Mouse (Mus musculus) kidney, adult 2 months (tissue): ENCODE data around the gene Mbtps1. TPM values are rescaled to one million over a fixed set of nuclear protein-coding genes. Genes with fewer than 3 reads are reported as not detected.

ENCODE experiments used
- DNase-seq: peaks from one replicate; pipeline ENCODE4 v3.0.0; 2021
- H3K27ac ChIP-seq: fragments of 200-500 bp; 2 replicates; pipeline ENCODE4 v1.5.1; 2012; ENCODE audit warnings: low read depth, low read length, control low read depth, inconsistent platforms; ENCODE audit not compliant: insufficient read depth
- H3K27me3 ChIP-seq: fragments of 200-500 bp; replicated peaks from 2 replicates; pipeline ENCODE4 v1.6.1; 2012; ENCODE audit warnings: mild to moderate bottlenecking, moderate library complexity, low read length, inconsistent platforms; ENCODE audit not compliant: control insufficient read depth, insufficient read depth
- H3K36me3 ChIP-seq: fragments of 200-500 bp; 2 replicates; pipeline ENCODE4 v1.6.1; 2012; ENCODE audit warnings: mild to moderate bottlenecking, moderate library complexity, low read length, inconsistent platforms; ENCODE audit not compliant: control insufficient read depth, insufficient read depth
- H3K4me1 ChIP-seq: fragments of 200-500 bp; 2 replicates; pipeline ENCODE4 v1.6.1; 2011; ENCODE audit warnings: low read length; ENCODE audit not compliant: control insufficient read depth, insufficient read depth
- H3K4me3 ChIP-seq: fragments of 200-500 bp; 2 replicates; pipeline ENCODE4 v1.5.1; 2011; ENCODE audit warnings: mild to moderate bottlenecking, low read depth, low read length, control low read depth; ENCODE audit not compliant: insufficient read depth
- CTCF ChIP-seq: fragments of 200-500 bp; conservative IDR thresholded peaks from 2 replicates; pipeline ENCODE4 v1.5.1; 2011; ENCODE audit warnings: low read depth, mild to moderate bottlenecking, control low read depth, low read length, moderate library complexity, mixed read lengths; ENCODE audit not compliant: insufficient read depth, insufficient read length
- POLR2A ChIP-seq: fragments of 200-500 bp; IDR thresholded peaks from one replicate; pipeline ENCODE4 v1.6.1; 2011; ENCODE audit warnings: low read depth, low read length, control low read depth
- WGBS: fragments of 180-500 bp; shearing (Covaris S2); methylation state at CpG from one replicate; pipeline ENCODE4 v1.1.7; 2018; 5-methylcytosine and 5-hydroxymethylcytosine counted together
- polyA plus RNA-seq: library from polyadenylated mRNA; depleted of rRNA; stranded (reverse); fragments of >200 nt; gene quantifications from 2 replicates; pipeline ENCODE4 v1.2.3, GENCODE M21; 2012

The Mbtps1 gene
- polyA plus RNA-seq, 1 experiment, result 58.0 TPM

DNA sequence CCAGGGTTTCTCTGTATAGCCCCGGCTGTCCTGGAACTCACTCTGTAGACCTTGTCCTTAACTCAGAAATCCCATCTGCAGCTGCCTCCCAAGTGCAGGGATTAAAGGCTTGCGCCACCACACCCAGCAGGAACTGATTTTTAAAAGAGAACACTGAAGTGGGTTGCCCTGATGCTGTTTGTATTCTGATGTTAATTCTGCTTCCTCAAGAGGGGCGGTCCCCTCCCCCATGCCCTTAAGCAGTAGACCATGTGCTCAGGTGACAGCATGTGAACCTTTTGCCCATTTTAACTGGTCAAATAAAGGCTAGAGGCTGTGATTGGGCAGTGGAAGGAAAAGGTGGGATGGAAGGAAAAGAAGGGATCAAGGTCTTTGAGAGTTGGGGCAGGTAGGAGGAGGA, 42.8 kb downstream of the Mbtps1 start:
- no peak overlapping the region for H3K27ac ChIP-seq
- TF ChIP-seq CTCF (no peak), POLR2A (no peak)
- 83% methylated on average over 3 of the region's 3 CpGs for WGBS
- no peak overlapping the region for H3K4me3 ChIP-seq
- H3K27me3 ChIP-seq, result no peaks in the 10 kb centered on the region
- H3K4me1 ChIP-seq, result no peaks in the 10 kb centered on the region
- H3K36me3 ChIP-seq, result peaks cover 10% of the 10 kb centered on the region
- no peak for DNase-seq

DNA sequence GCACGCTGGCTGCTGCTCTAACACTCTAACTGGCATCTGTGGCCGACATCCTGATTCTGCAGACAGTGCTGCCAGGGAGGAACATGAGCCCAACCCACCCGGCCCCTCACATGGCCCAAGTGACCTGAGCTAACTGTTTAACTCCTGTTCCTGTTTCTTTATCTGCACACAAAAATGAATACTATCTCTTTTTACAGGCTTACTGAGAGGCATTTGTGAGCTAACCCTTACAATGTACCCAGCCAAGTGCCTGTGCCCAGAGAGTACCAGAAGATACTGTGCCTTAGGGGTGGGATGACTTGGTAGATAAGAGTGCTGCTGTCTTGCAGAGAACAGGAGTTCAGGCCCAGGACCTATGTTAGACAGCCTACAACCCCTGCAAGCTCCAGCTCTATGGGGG, 43.6 kb downstream of the Mbtps1 start:
- Histone ChIP-seq H3K36me3 (peaks cover 10% of the 10 kb centered on the region), H3K4me3 (no peak overlapping the region), H3K27me3 (no peaks in the 10 kb centered on the region), H3K27ac (no peak overlapping the region), H3K4me1 (no peaks in the 10 kb centered on the region)
- 87% methylated on average over 3 of the region's 3 CpGs for WGBS
- TF ChIP-seq POLR2A, result no peak
- TF ChIP-seq CTCF, result no peak
- DNase-seq, result no peak

DNA sequence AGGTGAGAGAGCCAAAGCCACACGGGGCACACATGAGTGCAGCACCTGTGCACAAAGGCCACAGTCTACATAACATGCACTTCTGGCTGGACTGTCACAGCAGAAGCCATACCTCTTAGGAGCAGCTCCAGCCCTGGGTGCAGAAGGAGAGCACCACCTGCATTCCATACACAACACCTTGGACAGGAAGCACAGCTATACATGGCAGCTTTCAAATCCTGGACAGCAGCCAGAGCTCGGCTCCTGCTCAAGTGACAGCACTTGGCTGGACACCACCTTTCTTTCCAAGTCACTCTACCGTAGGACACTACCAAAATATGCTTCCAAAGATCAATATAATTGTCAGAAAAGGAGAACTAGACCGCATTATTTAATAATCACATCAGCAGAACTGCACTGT, 45.1 kb downstream of the Mbtps1 start:
- DNase-seq, result no peak
- WGBS, result 69% methylated on average over 4 of the region's 4 CpGs
- TF ChIP-seq CTCF (no peak), POLR2A (no peak)

DNA sequence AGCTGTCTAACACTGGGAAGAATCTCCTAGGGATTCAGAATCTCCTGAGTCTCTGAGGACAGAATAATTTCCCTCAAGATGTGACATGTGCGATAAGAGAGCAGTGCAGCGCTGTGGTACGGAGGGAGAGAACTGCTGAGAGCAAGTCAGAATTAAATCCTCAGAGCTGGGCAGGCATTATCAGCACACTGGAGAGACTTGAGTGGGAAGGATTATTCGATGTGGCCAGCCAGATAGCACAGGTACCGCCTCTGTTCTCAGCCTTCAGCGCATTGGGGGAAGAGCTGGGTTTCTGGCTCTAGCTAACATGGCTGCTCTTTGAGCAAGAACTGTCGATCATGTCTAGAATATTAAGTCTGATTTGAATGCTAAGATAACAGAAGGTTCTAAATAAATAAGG, 46.8 kb downstream of the Mbtps1 start:
- H3K27me3 ChIP-seq, result no peaks in the 10 kb centered on the region
- peaks cover 4% of the 10 kb centered on the region for H3K36me3 ChIP-seq
- H3K4me3 ChIP-seq, result no peak overlapping the region
- no peak overlapping the region for H3K27ac ChIP-seq
- no peak for TF ChIP-seq CTCF
- TF ChIP-seq POLR2A, result no peak
- WGBS, result 97% methylated on average over 7 of the region's 7 CpGs
- no peak for DNase-seq
- H3K4me1 ChIP-seq, result no peaks in the 10 kb centered on the region

More for the DNA sequence above, 45.1 kb downstream of the Mbtps1 start:
- Histone ChIP-seq H3K27ac (no peak overlapping the region), H3K4me3 (no peak overlapping the region), H3K36me3 (peaks cover 9% of the 10 kb centered on the region), H3K27me3 (no peaks in the 10 kb centered on the region), H3K4me1 (no peaks in the 10 kb centered on the region)

DNA sequence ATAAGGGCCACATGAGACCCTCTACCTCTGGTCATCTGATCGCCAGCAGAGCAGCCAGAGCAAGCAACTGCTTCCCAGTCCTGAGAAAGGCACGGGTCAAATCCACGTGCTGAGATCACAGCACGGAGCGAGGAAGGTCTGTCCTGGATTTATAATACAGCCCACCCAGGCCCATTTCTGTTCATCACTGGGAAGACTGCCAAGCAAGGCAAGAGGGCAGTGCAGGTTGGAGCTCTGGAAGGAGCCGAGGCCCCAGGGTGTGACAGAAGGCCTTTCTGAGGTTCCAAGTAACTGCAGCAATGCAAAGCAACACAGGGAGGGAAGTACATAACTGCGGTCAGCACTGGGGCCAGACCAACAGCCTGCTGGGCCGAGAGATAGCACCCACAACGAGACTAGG, 48.1 kb downstream of the Mbtps1 start:
- no peak for TF ChIP-seq POLR2A
- TF ChIP-seq CTCF, result no peak
- peaks cover 3% of the 10 kb centered on the region; the same call in 1 of the 2 replicates for H3K36me3 ChIP-seq
- DNase-seq, result no peak
- WGBS, result 84% methylated on average over 9 of the region's 9 CpGs
- H3K27ac ChIP-seq, result no peak overlapping the region
- no peaks in the 10 kb centered on the region for H3K4me1 ChIP-seq
- no peak overlapping the region for H3K4me3 ChIP-seq
- H3K27me3 ChIP-seq, result no peaks in the 10 kb centered on the region

DNA sequence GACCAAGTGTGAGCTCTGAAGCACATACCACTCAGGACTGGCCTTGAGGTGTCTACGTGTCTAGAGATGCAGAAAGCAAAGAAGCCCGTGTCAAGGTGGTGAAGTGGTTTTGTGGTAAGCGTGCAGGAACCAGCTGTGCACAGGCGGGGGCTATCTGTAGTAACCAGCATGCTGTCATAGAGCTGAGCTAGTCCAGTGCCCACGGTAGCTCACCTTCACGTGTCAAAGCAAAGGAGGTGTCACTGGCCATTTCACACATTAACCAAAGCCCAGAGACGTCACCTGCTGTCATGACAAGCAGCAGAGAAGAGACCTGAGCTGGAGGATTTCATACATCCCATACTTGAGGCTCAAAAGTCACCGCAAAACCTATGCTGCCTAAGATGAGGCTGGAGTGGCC, 52.4 kb downstream of the Mbtps1 start:
- Histone ChIP-seq H3K36me3 (peaks cover 1% of the 10 kb centered on the region; the same call in 1 of the 2 replicates), H3K4me1 (no peaks in the 10 kb centered on the region), H3K27ac (no peak overlapping the region), H3K27me3 (no peaks in the 10 kb centered on the region), H3K4me3 (no peak overlapping the region)
- no peak for DNase-seq
- no peak for TF ChIP-seq CTCF
- no peak for TF ChIP-seq POLR2A
- 76% methylated on average over 8 of the region's 8 CpGs for WGBS

DNA sequence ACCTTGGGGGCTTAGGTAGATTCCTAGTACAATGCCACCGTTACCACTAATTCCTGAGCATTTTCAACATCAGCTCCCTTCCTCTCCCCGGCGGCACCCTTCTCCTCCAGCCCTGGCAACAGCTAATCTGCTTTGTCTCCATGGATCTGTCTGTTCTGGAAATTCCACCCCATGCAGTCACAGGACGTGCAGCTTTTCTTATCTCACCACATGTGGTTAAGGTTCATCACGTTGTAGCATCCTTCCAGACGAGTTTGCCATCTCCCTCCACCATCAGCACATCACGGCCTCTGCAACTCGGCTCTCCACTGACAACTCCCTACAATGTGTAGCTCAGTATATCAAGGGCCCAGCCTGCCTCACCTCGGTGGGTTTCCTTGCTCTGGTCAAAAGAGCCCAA, 53.0 kb downstream of the Mbtps1 start:
- no peak for DNase-seq
- H3K4me3 ChIP-seq, result no peak overlapping the region
- peaks cover 1% of the 10 kb centered on the region; the same call in 1 of the 2 replicates for H3K36me3 ChIP-seq
- no peak overlapping the region for H3K27ac ChIP-seq
- no peaks in the 10 kb centered on the region for H3K4me1 ChIP-seq
- WGBS, result 66% methylated on average over 9 of the region's 9 CpGs
- H3K27me3 ChIP-seq, result no peaks in the 10 kb centered on the region
- TF ChIP-seq POLR2A (no peak), CTCF (no peak)
